23 mouse cellular contexts compared by ENCODE assay signal in the genomic region with DNA sequence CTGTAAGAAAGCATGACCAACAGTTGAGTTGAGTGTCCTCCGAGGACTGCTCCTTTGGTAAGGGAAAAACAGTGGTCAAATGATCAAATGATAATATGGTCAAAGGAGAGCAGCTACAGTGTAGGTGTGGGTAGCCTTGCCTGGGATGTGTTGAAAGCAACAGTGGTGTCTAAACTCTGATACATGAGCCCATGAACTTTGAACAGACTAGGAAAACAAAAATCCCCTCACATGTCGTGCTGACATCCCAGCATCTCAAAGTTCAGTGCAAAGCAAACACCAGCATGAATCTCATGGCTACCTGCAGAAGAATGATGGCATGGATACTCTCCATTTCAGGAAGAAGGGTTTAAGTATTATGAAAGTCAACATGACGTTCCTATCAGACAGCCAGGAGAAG.
A peak's percentile ranks its signal among the peaks of the same experiment; 100 is the strongest.
DNase-seq lines count a peak whose midpoint lies in the region; ATAC-seq and TF ChIP-seq lines count a peak whose summit lies in the region.
"Had no signal": no experiment of that assay in that cellular context is flagged by ENCODE, and none has a peak within 500 bp of the region (broad histone marks: within the 10 kb centered on the region; RNA-seq: fewer than 3 reads in every experiment).

No protein-coding gene starts in this region.

- H3K4me3 ChIP-seq in liver, adult 2 months (ENCODE audit: insufficient read depth, low read depth, low read length) = no peak overlapping the region
- no peak overlapping the region for H3K4me3 ChIP-seq in liver, embryonic 11.5 days (ENCODE audit: low read depth, low read length)
- no peak overlapping the region for H3K4me3 ChIP-seq in liver, postnatal 0 days (ENCODE audit: low read depth, low read length)
- no peak overlapping the region for H3K4me3 ChIP-seq in intestine, embryonic 16.5 days (ENCODE audit: low read length)
- H3K4me3 ChIP-seq: forebrain, embryonic 10.5 days; forebrain, embryonic 13.5 days; heart, adult 2 months; heart, embryonic 10.5 days; hindbrain, embryonic 10.5 days; hindbrain, embryonic 13.5 days had no signal

- peak; percentile 67; the same call in 1 of the 2 replicates for TF ChIP-seq EP300 in liver, postnatal 0 days (IDR thresholded peaks at IDR 0.05; ENCODE audit: low read depth)

- no peak for TF ChIP-seq POLR2A in liver, adult 2 months (IDR thresholded peaks at IDR 0.05; ENCODE audit: extremely low read depth, insufficient read depth, low read length)

- H3K9me3 ChIP-seq in liver, embryonic 11.5 days (ENCODE audit: control insufficient read depth, low read length) = no peaks in the 10 kb centered on the region
- H3K9me3 ChIP-seq in liver, postnatal 0 days (ENCODE audit: low read length) = no peaks in the 10 kb centered on the region
- H3K9me3 ChIP-seq in intestine, embryonic 16.5 days (ENCODE audit: control insufficient read depth, low read length) = no peaks in the 10 kb centered on the region
- H3K9me3 ChIP-seq: forebrain, embryonic 10.5 days; forebrain, embryonic 13.5 days; heart, embryonic 10.5 days; hindbrain, embryonic 10.5 days; hindbrain, embryonic 13.5 days had no signal

- no peaks in the 10 kb centered on the region for H3K79me2 ChIP-seq in liver, adult 2 months (ENCODE audit: control insufficient read depth, insufficient read depth, low read length)

- H3K27me3 ChIP-seq in liver, adult 2 months (ENCODE audit: control insufficient read depth, insufficient read depth, low read length) = no peaks in the 10 kb centered on the region
- H3K27me3 ChIP-seq in liver, embryonic 11.5 days (replicated peaks; ENCODE audit: control insufficient read depth, insufficient read depth, low read length) = no peaks in the 10 kb centered on the region
- H3K27me3 ChIP-seq in liver, postnatal 0 days (ENCODE audit: insufficient read depth, low read length) = no peaks in the 10 kb centered on the region
- no peaks in the 10 kb centered on the region for H3K27me3 ChIP-seq in intestine, embryonic 16.5 days (replicated peaks; ENCODE audit: control insufficient read depth, insufficient read depth, low read length)
- H3K27me3 ChIP-seq: forebrain, embryonic 13.5 days; hindbrain, embryonic 13.5 days had no signal

- H3K36me3 ChIP-seq in liver, adult 2 months (ENCODE audit: control insufficient read depth, insufficient read depth, low read length) = no peaks in the 10 kb centered on the region
- no peaks in the 10 kb centered on the region for H3K36me3 ChIP-seq in liver, embryonic 11.5 days (ENCODE audit: control insufficient read depth, insufficient read depth, low read length)
- no peaks in the 10 kb centered on the region for H3K36me3 ChIP-seq in liver, postnatal 0 days (replicated peaks; ENCODE audit: insufficient read depth, low read length)
- H3K36me3 ChIP-seq in intestine, embryonic 16.5 days (ENCODE audit: control insufficient read depth, insufficient read depth, low read length) = no peaks in the 10 kb centered on the region
- H3K36me3 ChIP-seq: forebrain, embryonic 10.5 days; heart, embryonic 10.5 days; hindbrain, embryonic 10.5 days; hindbrain, embryonic 13.5 days had no signal

- no peak for TF ChIP-seq CTCF in liver, adult 2 months (IDR thresholded peaks at IDR 0.05; ENCODE audit: low read depth, low read length)
- TF ChIP-seq CTCF in liver, postnatal 0 days (IDR thresholded peaks at IDR 0.05; ENCODE audit: low read depth) = no peak

- peak overlapping the region; percentile 100 for H3K27ac ChIP-seq in liver, adult 2 months (replicated peaks; ENCODE audit: insufficient read depth, low read depth, low read length)
- no peak overlapping the region for H3K27ac ChIP-seq in liver, embryonic 11.5 days (ENCODE audit: low read depth, low read length)
- H3K27ac ChIP-seq in liver, postnatal 0 days (ENCODE audit: low read depth) = peak overlapping the region; percentile 71
- H3K27ac ChIP-seq in intestine, embryonic 16.5 days (ENCODE audit: low read length) = no peak overlapping the region
- H3K27ac ChIP-seq: forebrain, embryonic 10.5 days; forebrain, embryonic 13.5 days; heart, adult 2 months; heart, embryonic 10.5 days; hindbrain, embryonic 10.5 days; hindbrain, embryonic 13.5 days had no signal

- ATAC-seq in liver, embryonic 11.5 days (replicated peaks; ENCODE audit: low FRiP score) = no peak
- peak; percentile 94 for ATAC-seq in liver, postnatal 0 days
- no peak for ATAC-seq in intestine, embryonic 16.5 days
- ATAC-seq: forebrain, embryonic 13.5 days; forebrain, embryonic 16.5 days had no signal

- peak overlapping the region; percentile 53; the same call in 1 of the 2 replicates for H3K9ac ChIP-seq in liver, adult 2 months (ENCODE audit: low read depth, low read length)
- H3K9ac ChIP-seq in liver, embryonic 11.5 days (ENCODE audit: low read depth, low read length) = no peak overlapping the region
- H3K9ac ChIP-seq in liver, postnatal 0 days (replicated peaks) = no peak overlapping the region
- no peak overlapping the region for H3K9ac ChIP-seq in intestine, embryonic 16.5 days (ENCODE audit: low read depth, low read length)
- H3K9ac ChIP-seq: forebrain, embryonic 13.5 days; hindbrain, embryonic 13.5 days had no signal

- DNase-seq in liver, adult 2 months (ENCODE audit: extremely low read depth, low read depth, low spot score) = peak; percentile 95
- DNase-seq in liver, embryonic 11.5 days (ENCODE audit: low spot score) = no peak
- DNase-seq in thymus, postnatal 14 days = peak; percentile 10
- no peak for DNase-seq in thymus, postnatal 36 days
- no peak for DNase-seq in liver, postnatal 0 days
- DNase-seq in embryo, embryonic 10 days (ENCODE audit: low spot score) = no peak
- DNase-seq: adrenal gland, adult 8-10 months; adrenal gland, postnatal 25 days; cerebellum, adult 11-12 months; cerebellum, adult 8-10 months; cerebellum, postnatal 10 days; cerebellum, postnatal 36 days; gastrocnemius, postnatal 10 days; gastrocnemius, postnatal 36 days; heart, adult 2 months; heart, postnatal 36 days had no signal

- WGBS in liver, adult 2 months = 24% methylated on average over 3 of the region's 3 CpGs
- 71% methylated on average over 3 of the region's 3 CpGs for WGBS in liver, embryonic 11.5 days
- 47% methylated on average over 3 of the region's 3 CpGs for WGBS in liver, postnatal 0 days (ENCODE audit: insufficient replicate concordance)
- 74% methylated on average over 3 of the region's 3 CpGs for WGBS in intestine, embryonic 16.5 days

- no peak overlapping the region for H3K4me2 ChIP-seq in liver, embryonic 11.5 days
- H3K4me2 ChIP-seq in liver, postnatal 0 days (ENCODE audit: low read depth, low read length) = no peak overlapping the region
- H3K4me2 ChIP-seq in intestine, embryonic 16.5 days (ENCODE audit: low read depth, low read length) = no peak overlapping the region
- H3K4me2 ChIP-seq: forebrain, embryonic 13.5 days; hindbrain, embryonic 13.5 days had no signal

- H3K4me1 ChIP-seq in liver, adult 2 months (ENCODE audit: control insufficient read depth, insufficient read depth, low read length) = peaks cover 38% of the 10 kb centered on the region
- no peaks in the 10 kb centered on the region; the same call in 1 of the 2 replicates for H3K4me1 ChIP-seq in liver, embryonic 11.5 days (replicated peaks; ENCODE audit: control insufficient read depth, insufficient read depth, low read length)
- H3K4me1 ChIP-seq in liver, postnatal 0 days (ENCODE audit: insufficient read depth) = peaks cover 12% of the 10 kb centered on the region
- H3K4me1 ChIP-seq in intestine, embryonic 16.5 days (ENCODE audit: control insufficient read depth, insufficient read depth, low read length) = peaks cover 4% of the 10 kb centered on the region; the same call in 1 of the 2 replicates

Comparison
In these comparisons a context has a peak if more than half of its experiments do, and no peak if none do; other contexts are left out.
1. DNase-seq: peak in liver, adult 2 months (single experiment) and thymus, postnatal 14 days (single experiment); none in liver, embryonic 11.5 days (single experiment), thymus, postnatal 36 days (0 of 2), liver, postnatal 0 days (single experiment) and embryo, embryonic 10 days (single experiment).
2. H3K27ac ChIP-seq: peak in liver, adult 2 months (single experiment) and liver, postnatal 0 days (single experiment); none in liver, embryonic 11.5 days (single experiment) and intestine, embryonic 16.5 days (single experiment).